11 mouse cellular contexts compared by ENCODE assay signal in genomic region chr4:53386309-53386708, GRCm38 (mm10). TPM values are rescaled to one million over a fixed set of nuclear protein-coding genes. Genes with fewer than 3 reads are reported as not detected.
DNase-seq lines count a peak whose midpoint lies in the region; ATAC-seq and TF ChIP-seq lines count a peak whose summit lies in the region.
"Had no signal": no experiment of that assay in that cellular context is flagged by ENCODE, and none has a peak within 500 bp of the region (broad histone marks: within the 10 kb centered on the region; RNA-seq: fewer than 3 reads in every experiment).

No protein-coding gene starts in this region.

- ATAC-seq in midbrain, embryonic 13.5 days = no peak

- H3K4me2 ChIP-seq in midbrain, embryonic 13.5 days (replicated peaks) = no peak overlapping the region
- H3K4me2 ChIP-seq: embryonic facial prominence, embryonic 12.5 days; heart, embryonic 13.5 days had no signal

- no peaks in the 10 kb centered on the region for H3K27me3 ChIP-seq in embryonic facial prominence, embryonic 10.5 days (replicated peaks; ENCODE audit: low read depth, poor library complexity, severe bottlenecking)
- H3K27me3 ChIP-seq in midbrain, embryonic 13.5 days = no peaks in the 10 kb centered on the region
- H3K27me3 ChIP-seq in cerebellum, adult 2 months (ENCODE audit: control insufficient read depth, insufficient read depth, low read length) = no peaks in the 10 kb centered on the region
- H3K27me3 ChIP-seq: embryonic facial prominence, embryonic 12.5 days; heart, embryonic 13.5 days had no signal

- no peak overlapping the region for H3K9ac ChIP-seq in midbrain, embryonic 13.5 days (replicated peaks)
- H3K9ac ChIP-seq: embryonic facial prominence, embryonic 12.5 days; heart, embryonic 13.5 days had no signal

- peak; percentile 49 for DNase-seq in adrenal gland, postnatal 10 days
- no peak for DNase-seq in adrenal gland, postnatal 4 days (ENCODE audit: low spot score in 2 of 2)
- peak; percentile 15 to 27 for DNase-seq in spleen, postnatal 10 days (ENCODE audit: low spot score in 2 of 2)
- no peak for DNase-seq in spleen, adult 18-20 months
- peak; percentile 54 for DNase-seq in lung, postnatal 10 days
- no peak for DNase-seq in embryonic facial prominence, embryonic 10.5 days (ENCODE audit: low spot score)
- DNase-seq in cerebellum, adult 2 months = no peak
- DNase-seq: thymus, adult 18-20 months had no signal

- H3K4me1 ChIP-seq in embryonic facial prominence, embryonic 10.5 days = no peaks in the 10 kb centered on the region
- 0 out of 2 replicates have a peak, but pooled peaks cover 2% of the 10 kb centered on the region for H3K4me1 ChIP-seq in midbrain, embryonic 13.5 days (replicated peaks)
- H3K4me1 ChIP-seq in cerebellum, adult 2 months (ENCODE audit: control insufficient read depth, insufficient read depth, low read length) = no peaks in the 10 kb centered on the region
- H3K4me1 ChIP-seq: embryonic facial prominence, embryonic 12.5 days had no signal

- no peak for TF ChIP-seq CTCF in cerebellum, adult 2 months (IDR thresholded peaks at IDR 0.05; ENCODE audit: borderline replicate concordance, insufficient read depth, low read depth, low read length)

- H3K36me3 ChIP-seq in embryonic facial prominence, embryonic 10.5 days (replicated peaks) = no peaks in the 10 kb centered on the region
- H3K36me3 ChIP-seq in midbrain, embryonic 13.5 days = no peaks in the 10 kb centered on the region
- H3K36me3 ChIP-seq: embryonic facial prominence, embryonic 12.5 days; heart, embryonic 13.5 days had no signal

- 93% methylated on average over 8 of the region's 8 CpGs for WGBS in embryonic facial prominence, embryonic 10.5 days
- WGBS in midbrain, embryonic 13.5 days = 90% methylated on average over 8 of the region's 8 CpGs
- WGBS in cerebellum, adult 2 months = 50% methylated on average over 8 of the region's 8 CpGs

- TF ChIP-seq POLR2A in cerebellum, adult 2 months (IDR thresholded peaks at IDR 0.05; ENCODE audit: borderline replicate concordance, insufficient read depth, low read length) = no peak

- no peak overlapping the region for H3K4me3 ChIP-seq in embryonic facial prominence, embryonic 10.5 days
- H3K4me3 ChIP-seq in midbrain, embryonic 13.5 days (replicated peaks) = no peak overlapping the region
- no peak overlapping the region for H3K4me3 ChIP-seq in cerebellum, adult 2 months (replicated peaks; ENCODE audit: insufficient read depth, low read depth, low read length)
- H3K4me3 ChIP-seq: embryonic facial prominence, embryonic 12.5 days; heart, embryonic 13.5 days had no signal

- no peaks in the 10 kb centered on the region for H3K9me3 ChIP-seq in embryonic facial prominence, embryonic 10.5 days
- no peaks in the 10 kb centered on the region for H3K9me3 ChIP-seq in midbrain, embryonic 13.5 days
- H3K9me3 ChIP-seq: embryonic facial prominence, embryonic 12.5 days; heart, embryonic 13.5 days had no signal

- no peak overlapping the region for H3K27ac ChIP-seq in embryonic facial prominence, embryonic 10.5 days (replicated peaks)
- H3K27ac ChIP-seq in midbrain, embryonic 13.5 days = no peak overlapping the region
- H3K27ac ChIP-seq in cerebellum, adult 2 months (ENCODE audit: insufficient read depth, low read length) = no peak overlapping the region
- H3K27ac ChIP-seq: embryonic facial prominence, embryonic 12.5 days; heart, embryonic 13.5 days had no signal

RNA-seq across cellular contexts. Expression of gene Slc44a1, which starts 53.9 kb away (rescaled TPM):
- 10 to 100 TPM; 69.5 to 75.8 TPM for total RNA-seq in adrenal gland, postnatal 10 days (2021)
- total RNA-seq in adrenal gland, postnatal 4 days (2021) = 10 to 100 TPM; 95.4 to 95.8 TPM
- polyA plus RNA-seq in embryonic facial prominence, embryonic 10.5 days (2016; fragmentation: Nextera tagmentation; extraction: Ambion mirVana) = 14.6 and 16.4 TPM in 2 replicates
- polyA plus RNA-seq in midbrain, embryonic 13.5 days (2015; fragmentation: Nextera tagmentation; extraction: Ambion mirVana) = 7.9 and 11.6 TPM in 2 replicates
- polyA plus RNA-seq in cerebellum, adult 2 months (2012; rRNA removed) = 77.0 and 85.3 TPM in 2 replicates

Comparison
In these comparisons a context has a peak if more than half of its experiments do, and no peak if none do; other contexts are left out.
1. DNase-seq: peak in adrenal gland, postnatal 10 days (single experiment), spleen, postnatal 10 days (2 of 2) and lung, postnatal 10 days (single experiment); none in adrenal gland, postnatal 4 days (0 of 2), spleen, adult 18-20 months (0 of 2), embryonic facial prominence, embryonic 10.5 days (single experiment) and cerebellum, adult 2 months (0 of 2).